Mouse (Mus musculus): Measurements from ENCODE around the gene Ifnlr1. TPM values are rescaled to one million over a fixed set of nuclear protein-coding genes. Genes with fewer than 3 reads are reported as not detected.
"Not testable (repeated sequence)": the region's sequence is repeated elsewhere in the genome, so short reads cannot be mapped to it uniquely, and the experiment has no call there.

Gene Ifnlr1
- polyA plus RNA-seq (2011; ENCODE audit: insufficient read length, low read depth, missing spikeins), result 0.25 and 0.27 TPM in 2 replicates

DNA sequence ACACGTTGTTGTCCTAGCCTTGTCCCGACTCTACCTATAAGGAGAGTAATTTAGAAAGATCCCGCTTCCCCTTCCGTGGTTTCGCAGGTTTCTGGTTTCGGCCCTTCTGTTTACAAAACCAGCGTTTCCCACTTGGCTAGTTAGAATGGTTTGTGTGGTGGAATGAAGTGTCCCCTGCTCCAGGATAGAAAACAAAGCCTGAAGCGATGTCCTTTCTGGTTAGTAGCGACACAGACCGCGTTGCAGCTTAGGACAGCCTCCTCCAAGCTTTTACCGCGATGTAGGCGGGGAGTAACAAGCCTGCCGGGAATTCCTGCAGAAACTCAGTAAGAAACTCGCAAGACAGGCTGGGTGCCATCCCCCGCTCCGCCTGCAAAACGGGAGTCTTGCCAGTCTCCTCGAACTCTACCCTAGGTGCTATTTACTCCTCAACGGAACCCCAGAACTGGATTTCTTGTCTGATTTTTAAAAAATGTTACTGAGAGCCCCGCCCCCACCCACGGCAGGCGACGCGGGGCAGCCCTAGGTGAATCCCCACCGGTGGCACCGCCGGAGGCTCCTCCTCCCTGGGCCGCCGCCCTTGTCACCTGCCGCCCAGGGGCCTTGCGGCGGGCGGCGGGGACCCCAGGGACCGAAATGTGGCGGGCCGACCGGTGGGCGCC, at the start of gene Ifnlr1:
TSS of gene Ifnlr1 (plus strand) at position 382 of the 662 bp plus-strand sequence.
- H3K4me1 ChIP-seq (ENCODE audit: control insufficient read depth, insufficient read depth, low read length), result no peaks in the 10 kb centered on the region
- TF ChIP-seq POLR2A (IDR thresholded peaks at IDR 0.05; ENCODE audit: low read depth, low read length) (no peak), CTCF (IDR thresholded peaks at IDR 0.05; ENCODE audit: borderline replicate concordance, insufficient read depth, low read length) (no peak)
- peak within 1 kb of the TSS; percentile 37 for H3K4me3 ChIP-seq (ENCODE audit: insufficient read depth, low read length)
- H3K27ac ChIP-seq (ENCODE audit: insufficient read depth, low read length), result no peak within 1 kb of the TSS

DNA sequence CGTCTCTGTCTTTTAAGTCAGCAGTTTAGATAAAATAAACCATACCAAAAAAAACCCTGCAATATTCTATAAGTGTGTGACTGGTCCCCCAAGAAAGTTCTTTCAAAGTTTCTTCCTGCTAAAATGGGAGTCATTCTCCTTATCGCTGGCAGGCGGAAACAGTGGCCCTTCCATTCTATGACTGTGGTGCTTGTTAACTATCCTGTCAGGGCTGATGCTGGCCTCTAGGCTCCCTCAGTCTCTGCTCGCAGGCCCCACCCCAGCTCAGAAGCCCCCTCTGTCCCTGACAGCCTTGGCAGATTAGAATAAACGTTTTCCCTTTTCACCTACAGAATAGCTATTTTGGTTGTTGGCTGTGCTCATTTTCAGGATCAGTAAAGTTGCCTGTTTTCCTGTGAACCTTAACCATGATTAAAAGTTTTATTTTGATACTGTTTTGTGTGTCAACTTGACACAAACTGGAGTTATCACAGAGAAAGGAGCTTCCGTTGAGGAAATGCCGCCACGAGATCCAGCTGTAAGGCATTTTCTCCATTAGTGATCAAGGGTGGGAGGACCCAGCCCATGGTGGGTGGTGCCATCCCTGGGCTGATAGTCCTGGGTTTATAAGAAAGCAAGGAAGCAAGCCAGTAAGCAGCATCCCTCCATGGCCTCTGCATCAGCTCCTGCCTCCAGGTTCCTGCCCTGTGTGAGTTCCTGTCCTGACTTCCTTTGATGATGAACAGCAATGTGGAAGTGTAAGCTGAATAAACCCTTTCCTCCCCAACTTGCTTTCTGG, 44.6 kb upstream of the Ifnlr1 start:
- H3K4me1 ChIP-seq (ENCODE audit: control insufficient read depth, insufficient read depth, low read length); H3K27ac ChIP-seq (ENCODE audit: insufficient read depth, low read length); H3K4me3 ChIP-seq (ENCODE audit: insufficient read depth, low read length): not testable (repeated sequence)

DNA sequence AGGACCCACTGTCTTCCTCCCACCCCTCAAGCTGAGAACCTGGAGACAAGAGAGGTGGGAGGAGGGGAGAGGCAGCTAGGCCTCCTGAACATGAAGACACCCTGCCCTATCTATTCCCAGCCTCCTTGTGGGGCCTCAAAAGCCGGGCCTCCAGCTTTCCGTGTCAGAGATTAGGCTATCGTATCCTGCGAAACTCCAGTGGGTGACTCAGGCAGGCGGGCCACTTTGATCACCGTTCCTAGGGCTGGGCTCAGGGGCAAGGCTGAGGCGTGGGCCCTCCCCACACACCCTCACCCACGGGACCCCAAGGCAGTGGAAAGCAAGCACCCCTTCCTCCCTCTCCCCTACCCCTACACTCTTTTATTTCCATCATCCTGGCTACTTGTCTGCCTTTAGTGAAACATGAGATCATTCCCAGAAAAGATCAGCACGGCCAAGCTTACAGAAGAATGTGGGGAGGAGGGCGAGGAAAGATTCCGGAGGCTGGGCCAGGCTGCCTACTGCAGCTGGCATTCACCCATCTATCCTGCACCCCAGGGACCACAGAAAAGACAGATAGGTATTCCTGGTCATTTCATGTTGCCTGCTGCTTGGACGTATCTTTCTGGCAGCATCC, 41.0 kb upstream of the Ifnlr1 start:
- H3K27ac ChIP-seq (ENCODE audit: insufficient read depth, low read length), result no peak overlapping the region
- H3K4me1 ChIP-seq (ENCODE audit: control insufficient read depth, insufficient read depth, low read length), result no peaks in the 10 kb centered on the region
- no peak for TF ChIP-seq POLR2A (IDR thresholded peaks at IDR 0.05; ENCODE audit: low read depth, low read length)
- no peak for TF ChIP-seq CTCF (IDR thresholded peaks at IDR 0.05; ENCODE audit: borderline replicate concordance, insufficient read depth, low read length)
- no peak overlapping the region for H3K4me3 ChIP-seq (ENCODE audit: insufficient read depth, low read length)

DNA sequence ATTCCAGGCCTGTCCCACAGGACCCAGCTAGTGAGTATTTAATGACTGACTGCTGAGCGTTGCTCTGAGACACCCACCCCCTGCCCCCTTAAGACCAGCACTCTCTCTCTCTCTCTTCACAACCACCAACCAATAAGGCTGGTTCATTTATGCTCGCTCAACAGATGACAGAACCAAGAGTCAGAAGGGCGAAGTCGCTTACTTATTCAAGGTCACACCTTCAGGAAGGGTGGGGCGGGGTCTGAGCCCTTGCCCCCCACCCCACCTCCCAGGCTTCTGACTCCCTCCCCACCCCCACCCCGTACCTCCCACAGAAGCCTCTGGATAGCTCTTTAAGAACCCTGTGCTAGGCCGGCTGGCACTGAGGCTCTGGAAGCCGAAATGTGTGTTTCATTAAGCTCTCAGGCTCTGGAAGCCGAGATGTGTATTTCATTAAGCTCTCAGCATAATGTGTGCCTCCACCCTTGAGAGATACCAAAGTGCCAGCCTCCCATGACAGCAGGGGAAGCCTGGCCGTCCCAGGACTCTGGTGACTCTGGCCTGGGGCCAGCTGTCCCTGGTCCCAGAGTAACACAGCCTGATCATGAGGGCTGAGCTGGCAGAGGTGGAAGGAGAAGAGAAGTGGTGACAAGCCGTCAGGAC, 33.0 kb upstream of the Ifnlr1 start:
- Histone ChIP-seq H3K4me3 (ENCODE audit: insufficient read depth, low read length) (no peak overlapping the region), H3K27ac (ENCODE audit: insufficient read depth, low read length) (no peak overlapping the region), H3K4me1 (ENCODE audit: control insufficient read depth, insufficient read depth, low read length) (peaks cover 10% of the 10 kb centered on the region; the same call in 1 of the 2 replicates)
- TF ChIP-seq POLR2A (IDR thresholded peaks at IDR 0.05; ENCODE audit: low read depth, low read length), result no peak
- no peak for TF ChIP-seq CTCF (IDR thresholded peaks at IDR 0.05; ENCODE audit: borderline replicate concordance, insufficient read depth, low read length)

DNA sequence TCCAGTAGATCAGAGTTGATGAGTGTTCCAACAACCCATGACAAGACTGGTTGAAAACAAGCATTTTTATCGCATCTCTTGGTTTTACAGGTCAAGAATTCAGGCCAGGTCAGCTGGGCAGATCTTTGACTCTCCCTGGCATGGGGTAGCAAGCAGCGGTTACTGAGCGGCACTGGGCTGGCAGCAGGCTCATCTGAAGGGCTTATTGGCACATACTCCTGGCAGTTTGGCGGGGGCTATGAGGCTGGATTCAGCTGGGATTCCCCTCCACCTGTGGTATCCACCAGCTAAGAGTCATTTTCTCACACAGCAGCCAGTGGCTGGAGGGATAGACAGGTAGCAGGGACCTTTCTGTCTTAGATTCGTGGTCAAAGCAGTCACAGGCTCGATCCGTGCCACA, 32.1 kb upstream of the Ifnlr1 start:
- H3K4me3 ChIP-seq (ENCODE audit: insufficient read depth, low read length), result no peak overlapping the region
- peaks cover 10% of the 10 kb centered on the region; the same call in 1 of the 2 replicates for H3K4me1 ChIP-seq (ENCODE audit: control insufficient read depth, insufficient read depth, low read length)
- no peak overlapping the region for H3K27ac ChIP-seq (ENCODE audit: insufficient read depth, low read length)
- TF ChIP-seq CTCF (IDR thresholded peaks at IDR 0.05; ENCODE audit: borderline replicate concordance, insufficient read depth, low read length), result no peak
- no peak for TF ChIP-seq POLR2A (IDR thresholded peaks at IDR 0.05; ENCODE audit: low read depth, low read length)

DNA sequence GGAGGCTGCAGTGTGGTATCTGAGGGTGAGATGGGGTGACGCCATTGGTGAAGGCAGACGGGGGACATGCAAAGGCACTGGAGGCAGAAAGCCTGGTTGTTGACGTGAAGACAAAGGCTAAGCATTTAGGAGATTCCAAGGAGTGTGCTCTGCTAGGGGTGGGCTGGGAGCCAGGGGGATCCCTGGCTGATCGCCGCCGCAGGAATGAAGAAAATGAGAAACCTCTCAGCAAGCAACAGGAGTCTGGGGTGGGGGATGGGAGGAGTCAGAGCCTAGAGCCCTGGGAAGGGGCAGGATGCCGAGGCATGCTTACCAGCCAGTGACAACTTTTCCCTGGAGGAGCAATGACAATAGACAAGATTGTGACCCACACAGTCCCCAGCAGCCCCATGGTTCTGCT, 30.6 kb upstream of the Ifnlr1 start:
- H3K4me1 ChIP-seq (ENCODE audit: control insufficient read depth, insufficient read depth, low read length), result peaks cover 10% of the 10 kb centered on the region; the same call in 1 of the 2 replicates
- no peak for TF ChIP-seq POLR2A (IDR thresholded peaks at IDR 0.05; ENCODE audit: low read depth, low read length)
- no peak for TF ChIP-seq CTCF (IDR thresholded peaks at IDR 0.05; ENCODE audit: borderline replicate concordance, insufficient read depth, low read length)
- H3K27ac ChIP-seq (ENCODE audit: insufficient read depth, low read length), result no peak overlapping the region

DNA sequence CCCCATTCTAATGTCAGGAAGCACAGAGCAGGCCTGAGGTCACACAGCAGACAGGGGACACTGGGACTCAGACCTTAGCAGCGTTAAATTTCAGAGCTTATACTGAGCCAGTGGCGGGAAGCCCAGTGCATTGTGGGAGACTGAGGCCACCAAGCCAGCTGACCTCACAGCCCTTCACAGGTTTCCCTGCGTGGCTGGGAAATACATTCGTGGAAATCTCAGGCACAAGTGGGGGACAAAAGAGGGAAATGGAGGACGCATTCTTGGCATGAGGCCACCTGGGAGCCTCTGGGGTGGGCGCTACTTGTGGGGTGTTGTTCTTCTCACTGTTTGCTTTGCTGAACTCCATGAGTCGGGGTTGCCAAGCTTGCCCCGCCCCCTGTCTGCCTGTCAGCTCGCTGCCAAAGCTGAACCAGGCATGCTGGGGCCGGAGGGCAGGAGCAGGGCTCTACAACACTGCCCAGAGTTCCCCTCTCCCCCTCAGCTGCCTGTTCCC, 29.9 kb upstream of the Ifnlr1 start:
- TF ChIP-seq POLR2A (IDR thresholded peaks at IDR 0.05; ENCODE audit: low read depth, low read length), result no peak
- no peak for TF ChIP-seq CTCF (IDR thresholded peaks at IDR 0.05; ENCODE audit: borderline replicate concordance, insufficient read depth, low read length)
- no peak overlapping the region for H3K4me3 ChIP-seq (ENCODE audit: insufficient read depth, low read length)
- H3K27ac ChIP-seq (ENCODE audit: insufficient read depth, low read length), result no peak overlapping the region
- peaks cover 10% of the 10 kb centered on the region; the same call in 1 of the 2 replicates for H3K4me1 ChIP-seq (ENCODE audit: control insufficient read depth, insufficient read depth, low read length)

More for the DNA sequence above, 30.6 kb upstream of the Ifnlr1 start:
- H3K4me3 ChIP-seq (ENCODE audit: insufficient read depth, low read length), result no peak overlapping the region

DNA sequence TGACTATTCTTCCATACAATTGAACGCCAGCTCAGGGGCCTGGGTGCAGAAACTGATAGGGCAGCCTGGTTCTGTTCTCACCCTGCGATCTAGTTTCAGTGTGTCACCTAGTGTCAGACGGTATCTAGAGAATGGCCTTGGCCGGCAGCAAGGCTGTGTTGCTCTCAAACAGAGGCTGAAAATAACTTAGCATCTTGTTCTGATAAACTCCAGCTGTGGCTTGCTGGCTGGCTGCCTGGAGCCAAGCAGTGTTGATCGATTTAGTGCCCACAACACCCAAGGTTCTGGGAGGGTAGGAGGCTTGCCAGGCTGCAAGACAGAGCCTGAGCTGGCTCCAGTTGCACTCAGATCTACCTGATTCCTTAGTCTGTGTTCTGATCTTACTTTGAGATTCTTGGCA, 27.6 kb upstream of the Ifnlr1 start:
- no peak overlapping the region for H3K27ac ChIP-seq (ENCODE audit: insufficient read depth, low read length)
- peaks cover 10% of the 10 kb centered on the region; the same call in 1 of the 2 replicates for H3K4me1 ChIP-seq (ENCODE audit: control insufficient read depth, insufficient read depth, low read length)
- no peak overlapping the region for H3K4me3 ChIP-seq (ENCODE audit: insufficient read depth, low read length)
- TF ChIP-seq CTCF (IDR thresholded peaks at IDR 0.05; ENCODE audit: borderline replicate concordance, insufficient read depth, low read length), result no peak
- TF ChIP-seq POLR2A (IDR thresholded peaks at IDR 0.05; ENCODE audit: low read depth, low read length), result no peak

DNA sequence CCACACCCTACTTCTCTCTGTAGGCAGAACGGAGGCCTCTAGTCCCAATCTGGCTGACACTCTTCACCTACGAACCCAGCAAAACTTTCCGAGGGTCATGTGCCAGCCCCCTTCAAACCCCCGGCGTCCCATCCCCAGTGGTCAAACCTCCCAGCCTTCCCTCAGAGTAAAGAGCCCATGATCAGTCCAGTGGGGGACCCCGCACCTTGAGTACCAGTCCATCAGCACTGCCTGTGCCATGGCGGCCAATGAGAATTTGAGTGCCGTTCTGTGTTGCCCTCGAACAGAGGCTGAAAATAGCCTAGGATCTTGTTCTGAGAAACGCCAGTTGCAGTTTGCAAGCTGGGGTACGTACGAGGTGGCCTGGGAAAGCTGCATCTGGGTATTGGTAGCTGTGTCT, 27.2 kb upstream of the Ifnlr1 start:
- H3K4me3 ChIP-seq (ENCODE audit: insufficient read depth, low read length), result no peak overlapping the region
- no peak for TF ChIP-seq CTCF (IDR thresholded peaks at IDR 0.05; ENCODE audit: borderline replicate concordance, insufficient read depth, low read length)
- TF ChIP-seq POLR2A (IDR thresholded peaks at IDR 0.05; ENCODE audit: low read depth, low read length), result no peak
- H3K27ac ChIP-seq (ENCODE audit: insufficient read depth, low read length), result no peak overlapping the region
- peaks cover 10% of the 10 kb centered on the region; the same call in 1 of the 2 replicates for H3K4me1 ChIP-seq (ENCODE audit: control insufficient read depth, insufficient read depth, low read length)
